Mouse (Mus musculus) liver, postnatal 0 days (tissue): ENCODE measurements around the gene Myt1l. TPM values are rescaled to one million over a fixed set of nuclear protein-coding genes. Genes with fewer than 3 reads are reported as not detected.

ENCODE experiments used
- ATAC-seq: fragments of 200-750 bp; cut with Nextera tagmentation; 2 replicates; pipeline ENCODE4 v1.8.0; 2017; ENCODE audit warnings: mild to moderate bottlenecking, moderate library complexity
- DNase-seq: peaks from one replicate; pipeline ENCODE4 v3.0.0-alpha.2; 2016
- H3K27ac ChIP-seq: fragments of 300-500 bp; sonication (generic); 2 replicates; pipeline ENCODE4 v1.5.1; 2014; ENCODE audit warnings: antibody characterized with exemption, moderate library complexity, mild to moderate bottlenecking, low read depth
- H3K27me3 ChIP-seq: fragments of 300-500 bp; sonication (generic); 2 replicates; pipeline ENCODE4 v1.6.1; 2014; ENCODE audit warnings: low read length, control low read depth, mixed read lengths; ENCODE audit not compliant: insufficient read depth
- H3K36me3 ChIP-seq: fragments of 300-500 bp; sonication (generic); replicated peaks from 2 replicates; pipeline ENCODE4 v1.6.1; 2014; ENCODE audit warnings: mild to moderate bottlenecking, control low read depth, low read length, moderate library complexity, mixed read lengths; ENCODE audit not compliant: insufficient read depth
- H3K4me1 ChIP-seq: fragments of 300-500 bp; sonication (generic); 2 replicates; pipeline ENCODE4 v1.6.1; 2014; ENCODE audit warnings: antibody characterized with exemption, mild to moderate bottlenecking, control low read depth; ENCODE audit not compliant: insufficient read depth
- H3K4me2 ChIP-seq: fragments of 300-500 bp; sonication (generic); 2 replicates; pipeline ENCODE4 v1.6.1; 2014; ENCODE audit warnings: low read depth, mild to moderate bottlenecking, low read length, moderate library complexity, mixed read lengths
- H3K4me3 ChIP-seq: fragments of 300-500 bp; sonication (generic); 2 replicates; pipeline ENCODE4 v1.5.1; 2014; ENCODE audit warnings: low read depth, low read length
- H3K9ac ChIP-seq: fragments of 300-500 bp; sonication (generic); replicated peaks from 2 replicates; pipeline ENCODE4 v1.6.1; 2014; ENCODE audit warnings: mild to moderate bottlenecking, moderate library complexity
- H3K9me3 ChIP-seq: fragments of 300-500 bp; sonication (generic); 2 replicates; pipeline ENCODE4 v1.6.1; 2016; ENCODE audit warnings: mild to moderate bottlenecking, control low read depth, low read length, mixed read lengths
- CTCF ChIP-seq: sonication (generic); IDR thresholded peaks from 2 replicates; pipeline ENCODE4 v1.5.1; 2016; ENCODE audit warnings: antibody characterized with exemption, low read depth
- EP300 ChIP-seq: IDR thresholded peaks from 2 replicates; pipeline ENCODE4 v1.6.1; 2016; ENCODE audit warnings: antibody characterized with exemption, low read depth, mild to moderate bottlenecking
- WGBS: fragments of 180-500 bp; shearing (Covaris S2); extraction: QIAGEN DNeasy Blood & Tissue Kit; methylation state at CpG from one replicate; pipeline ENCODE4 v1.1.7; 2014; ENCODE audit not compliant: insufficient replicate concordance; 5-methylcytosine and 5-hydroxymethylcytosine counted together
- polyA plus RNA-seq: library from polyadenylated mRNA; unstranded; fragments of >200 nt; fragmentation: Nextera tagmentation; extraction: Ambion mirVana; gene quantifications from 2 replicates; pipeline ENCODE4 v1.2.1, GENCODE M21; 2015

Myt1l gene
- polyA plus RNA-seq, 1 experiment from 2014 or later = not detected

DNA sequence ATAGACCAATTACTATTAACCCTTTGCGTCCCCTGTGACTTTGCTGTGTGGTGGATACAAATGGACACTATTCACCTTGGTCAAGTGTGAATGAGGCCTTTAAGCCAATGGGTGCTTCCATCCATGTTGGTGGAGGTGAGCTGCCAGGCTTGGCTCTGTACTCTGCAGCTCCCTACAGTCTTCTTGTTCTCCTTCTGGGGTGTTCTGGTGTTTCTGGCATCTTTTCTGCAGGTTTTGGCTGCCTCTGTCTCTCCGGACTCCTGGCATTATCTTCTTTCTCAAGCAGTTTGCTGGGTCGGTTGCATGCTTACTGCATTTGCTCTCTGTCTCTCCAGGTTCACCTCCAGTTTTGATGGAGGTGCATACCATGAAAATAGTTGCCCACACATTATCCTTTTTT is 416.5 kb downstream of the Myt1l start:
- no peaks in the 10 kb centered on the region for H3K9me3 ChIP-seq
- H3K4me3 ChIP-seq = no peak overlapping the region
- H3K9ac ChIP-seq = no peak overlapping the region
- no peaks in the 10 kb centered on the region for H3K4me1 ChIP-seq
- 76% methylated on average over 3 of the region's 3 CpGs for WGBS
- H3K27me3 ChIP-seq = no peaks in the 10 kb centered on the region
- H3K27ac ChIP-seq = no peak overlapping the region
- no peak overlapping the region for H3K4me2 ChIP-seq
- H3K36me3 ChIP-seq = no peaks in the 10 kb centered on the region
- no peak for DNase-seq
- no peak for ATAC-seq
- TF ChIP-seq EP300 (no peak), CTCF (no peak)

DNA sequence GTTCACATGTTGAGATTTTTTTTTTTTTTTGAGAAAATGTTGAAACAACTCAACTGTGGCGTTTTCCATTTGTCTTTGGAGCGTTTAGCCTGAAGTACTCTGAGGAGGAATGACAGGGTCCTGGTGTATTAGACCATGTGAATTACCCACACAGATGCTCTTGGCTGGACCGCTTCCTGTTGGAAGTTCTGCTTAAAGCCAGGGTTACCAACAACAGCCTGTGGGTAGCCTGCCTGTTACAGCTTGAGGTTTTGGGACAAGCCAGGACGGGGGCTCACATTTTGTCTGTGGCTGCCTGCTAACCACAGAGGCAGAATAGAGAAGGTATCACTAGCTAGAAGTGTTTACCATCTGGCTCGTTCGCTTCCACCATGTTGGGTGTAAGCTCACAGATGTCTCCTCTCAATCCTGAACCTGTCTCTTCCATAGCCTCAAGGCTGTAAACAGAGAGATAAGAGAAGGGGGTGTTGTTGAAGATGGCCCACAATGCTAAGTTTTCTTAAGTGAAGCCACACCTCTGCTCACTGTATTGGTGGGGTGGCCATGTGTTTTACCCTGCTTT is 417.1 kb downstream of the Myt1l start:
- H3K27ac ChIP-seq = no peak overlapping the region
- 29% methylated on average over 6 of the region's 6 CpGs for WGBS

GRCm38 (mm10) chr12:29951043-29951442 is 422.9 kb downstream of the Myt1l start:
- Histone ChIP-seq H3K9me3 (no peaks in the 10 kb centered on the region), H3K36me3 (no peaks in the 10 kb centered on the region), H3K27me3 (no peaks in the 10 kb centered on the region), H3K4me3 (no peak overlapping the region), H3K4me1 (no peaks in the 10 kb centered on the region), H3K27ac (0 out of 2 replicates have a peak overlapping the region, but pooled peaks have one; percentile 16), H3K4me2 (no peak overlapping the region), H3K9ac (no peak overlapping the region)
- no peak for DNase-seq
- 57% methylated on average over 6 of the region's 6 CpGs for WGBS
- ATAC-seq = no peak
- no peak for TF ChIP-seq EP300
- no peak for TF ChIP-seq CTCF

More for the DNA sequence above, 417.1 kb downstream of the Myt1l start:
- DNase-seq = no peak
- no peaks in the 10 kb centered on the region for H3K4me1 ChIP-seq
- no peak overlapping the region for H3K9ac ChIP-seq
- no peak overlapping the region for H3K4me2 ChIP-seq
- H3K9me3 ChIP-seq = no peaks in the 10 kb centered on the region
- H3K27me3 ChIP-seq = no peaks in the 10 kb centered on the region
- H3K4me3 ChIP-seq = no peak overlapping the region
- no peaks in the 10 kb centered on the region for H3K36me3 ChIP-seq
- TF ChIP-seq CTCF (no peak), EP300 (no peak)
- no peak for ATAC-seq

- Histone ChIP-seq H3K27ac (no peak overlapping the region), H3K36me3 (no peaks in the 10 kb centered on the region), H3K4me3 (no peak overlapping the region), H3K9me3 (no peaks in the 10 kb centered on the region), H3K4me1 (no peaks in the 10 kb centered on the region), H3K27me3 (no peaks in the 10 kb centered on the region), H3K9ac (no peak overlapping the region), H3K4me2 (no peak overlapping the region)
- WGBS = 73% methylated on average over 5 of the region's 5 CpGs
- no peak for TF ChIP-seq EP300
- no peak for TF ChIP-seq CTCF
- DNase-seq (no peak), ATAC-seq (no peak)
Observed at GRCm38 (mm10) chr12:29951485-29951884, 423.3 kb downstream of the Myt1l start.

GRCm38 (mm10) chr12:29952102-29952501 is 423.9 kb downstream of the Myt1l start:
- Histone ChIP-seq H3K4me3 (no peak overlapping the region), H3K36me3 (no peaks in the 10 kb centered on the region), H3K4me2 (no peak overlapping the region), H3K9me3 (no peaks in the 10 kb centered on the region), H3K9ac (no peak overlapping the region), H3K27me3 (no peaks in the 10 kb centered on the region), H3K27ac (no peak overlapping the region), H3K4me1 (no peaks in the 10 kb centered on the region)
- TF ChIP-seq CTCF = no peak
- no peak for TF ChIP-seq EP300
- WGBS = 78% methylated on average over 6 of the region's 6 CpGs
- ATAC-seq (peak; percentile 21; the same call in 1 of the 2 replicates), DNase-seq (peak; percentile 27)

- Histone ChIP-seq H3K9ac (no peak overlapping the region), H3K27me3 (no peaks in the 10 kb centered on the region), H3K9me3 (no peaks in the 10 kb centered on the region), H3K4me2 (no peak overlapping the region), H3K36me3 (no peaks in the 10 kb centered on the region), H3K4me1 (no peaks in the 10 kb centered on the region), H3K27ac (no peak overlapping the region), H3K4me3 (no peak overlapping the region)
- DNase-seq (no peak), ATAC-seq (no peak)
- TF ChIP-seq EP300 (no peak), CTCF (no peak)
- 63% methylated on average over 11 of the region's 11 CpGs for WGBS
Observed at GRCm38 (mm10) chr12:29953999-29954398, 425.8 kb downstream of the Myt1l start.
